19 mouse cellular contexts compared by ENCODE assay signal in the genomic region with DNA sequence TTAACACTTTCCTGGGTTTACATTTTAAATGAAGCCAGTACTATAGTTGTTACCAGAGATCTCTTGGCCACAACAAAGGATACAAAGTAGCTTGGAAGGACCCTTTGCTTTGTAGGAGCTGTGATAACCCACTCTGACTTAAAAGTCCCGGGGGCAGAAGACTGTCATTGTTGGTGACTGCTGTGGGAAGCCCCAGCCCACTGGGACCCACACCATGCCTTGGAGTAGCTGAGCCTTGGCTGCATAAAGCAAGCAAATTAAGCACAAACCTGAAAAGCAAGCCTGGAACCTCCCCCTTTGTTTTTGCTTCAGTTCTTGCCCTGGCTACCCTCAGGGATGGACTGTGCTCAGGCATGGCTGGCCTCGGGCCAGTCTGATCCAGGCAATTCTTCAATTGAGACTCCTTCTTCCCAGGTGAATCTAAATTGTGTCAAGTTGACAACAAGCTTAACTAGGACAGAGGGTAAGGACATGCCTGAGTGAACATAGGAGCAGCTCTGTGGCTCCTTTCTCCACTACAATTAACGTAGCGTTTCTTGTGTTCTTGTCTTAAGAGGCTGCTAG. TPM values are rescaled to one million over a fixed set of nuclear protein-coding genes. Genes with fewer than 3 reads are reported as not detected.
DNase-seq lines count a peak whose midpoint lies in the region; ATAC-seq lines count a peak whose summit lies in the region.
"Had no signal": no experiment of that assay in that cellular context is flagged by ENCODE, and none has a peak within 500 bp of the region (broad histone marks: within the 10 kb centered on the region; RNA-seq: fewer than 3 reads in every experiment).

No protein-coding gene starts in this region.

- peak overlapping the region; percentile 59; the same call in 1 of the 2 replicates for H3K27ac ChIP-seq in kidney, embryonic 16.5 days (ENCODE audit: low read length)
- H3K27ac ChIP-seq: forebrain, embryonic 13.5 days; heart, embryonic 15.5 days; hindbrain, embryonic 10.5 days; limb, embryonic 12.5 days; liver, embryonic 13.5 days; lung, embryonic 15.5 days; macrophage; midbrain, embryonic 12.5 days; neural tube, embryonic 13.5 days; stomach, postnatal 0 days had no signal

- 31% methylated on average over 4 of the region's 4 CpGs for WGBS in kidney, embryonic 16.5 days

- no peak overlapping the region for H3K4me2 ChIP-seq in kidney, embryonic 16.5 days (replicated peaks; ENCODE audit: low read depth, low read length)
- H3K4me2 ChIP-seq: forebrain, embryonic 13.5 days; heart, embryonic 15.5 days; limb, embryonic 12.5 days; liver, embryonic 13.5 days; lung, embryonic 15.5 days; midbrain, embryonic 12.5 days; neural tube, embryonic 13.5 days had no signal

- peaks cover 9% of the 10 kb centered on the region; the same call in 1 of the 2 replicates for H3K4me1 ChIP-seq in kidney, embryonic 16.5 days (ENCODE audit: insufficient read depth, low read length)
- H3K4me1 ChIP-seq: forebrain, embryonic 13.5 days; heart, embryonic 15.5 days; limb, embryonic 12.5 days; lung, embryonic 15.5 days; neural tube, embryonic 13.5 days had no signal

- H3K9me3 ChIP-seq in kidney, embryonic 16.5 days (ENCODE audit: low read length): no peaks in the 10 kb centered on the region
- H3K9me3 ChIP-seq: forebrain, embryonic 13.5 days; heart, embryonic 15.5 days; hindbrain, embryonic 10.5 days; limb, embryonic 12.5 days; liver, embryonic 13.5 days; lung, embryonic 15.5 days; midbrain, embryonic 12.5 days; neural tube, embryonic 13.5 days had no signal

- DNase-seq in cerebellum, adult 18-20 months: peak; percentile 12 to 17
- no peak for DNase-seq in cerebellum, adult 9-10 months
- peak; percentile 5 for DNase-seq in retina, postnatal 1 day
- DNase-seq in retina, embryonic 14.5 days (ENCODE audit: low spot score): no peak
- no peak for DNase-seq in B cell, adult 2 months
- DNase-seq in left cerebral cortex, adult 9 months (ENCODE audit: low spot score in 2 of 2): no peak
- DNase-seq: layer of hippocampus, adult 9-11 months had no signal

- no peaks in the 10 kb centered on the region for H3K36me3 ChIP-seq in kidney, embryonic 16.5 days (ENCODE audit: insufficient read depth, low read length)
- H3K36me3 ChIP-seq: heart, embryonic 15.5 days; hindbrain, embryonic 10.5 days; lung, embryonic 15.5 days; midbrain, embryonic 12.5 days had no signal

- H3K27me3 ChIP-seq in kidney, embryonic 16.5 days (ENCODE audit: insufficient read depth, low read length): no peaks in the 10 kb centered on the region
- H3K27me3 ChIP-seq: forebrain, embryonic 13.5 days; heart, embryonic 15.5 days; limb, embryonic 12.5 days; lung, embryonic 15.5 days; midbrain, embryonic 12.5 days; neural tube, embryonic 13.5 days had no signal

- no peak overlapping the region for H3K4me3 ChIP-seq in kidney, embryonic 16.5 days (ENCODE audit: low read length)
- H3K4me3 ChIP-seq: forebrain, embryonic 13.5 days; heart, embryonic 15.5 days; hindbrain, embryonic 10.5 days; limb, embryonic 12.5 days; liver, embryonic 13.5 days; lung, embryonic 15.5 days; midbrain, embryonic 12.5 days; neural tube, embryonic 13.5 days had no signal

- peak; percentile 80 for ATAC-seq in kidney, embryonic 16.5 days (ENCODE audit: low FRiP score, low TSS enrichment)
- ATAC-seq: forebrain, embryonic 13.5 days; intestine, embryonic 16.5 days had no signal

- H3K9ac ChIP-seq in kidney, embryonic 16.5 days (replicated peaks; ENCODE audit: low read length): no peak overlapping the region
- H3K9ac ChIP-seq: forebrain, embryonic 13.5 days; heart, embryonic 15.5 days; limb, embryonic 12.5 days; liver, embryonic 13.5 days; lung, embryonic 15.5 days; midbrain, embryonic 12.5 days; neural tube, embryonic 13.5 days had no signal

RNA-seq across cellular contexts. Expression of a gene that starts 21.1 kb away (rescaled TPM):
- polyA plus RNA-seq in kidney, embryonic 16.5 days (2015; fragmentation: Nextera tagmentation; extraction: Ambion mirVana): 5.9 and 7.2 TPM in 2 replicates

RNA-seq across cellular contexts. Expression of a gene that starts 36.0 kb away (rescaled TPM):
- polyA plus RNA-seq in kidney, embryonic 16.5 days (2015; fragmentation: Nextera tagmentation; extraction: Ambion mirVana): 0.63 and 0.87 TPM in 2 replicates
- polyA plus RNA-seq: hindbrain, embryonic 10.5 days; macrophage; midbrain, embryonic 12.5 days had no signal

Comparison
In these comparisons a context has a peak if more than half of its experiments do, and no peak if none do; other contexts are left out.
1. DNase-seq: peak in cerebellum, adult 18-20 months (2 of 2) and retina, postnatal 1 day (single experiment); none in cerebellum, adult 9-10 months (single experiment), retina, embryonic 14.5 days (single experiment), B cell, adult 2 months (0 of 2) and left cerebral cortex, adult 9 months (0 of 2).